Mouse (Mus musculus) kidney, adult 2 months (tissue): ENCODE data around the gene Gm26938. TPM values are rescaled to one million over a fixed set of nuclear protein-coding genes. Genes with fewer than 3 reads are reported as not detected.

Source experiments
- DNase-seq: peaks from one replicate; pipeline ENCODE4 v3.0.0; 2021
- H3K27ac ChIP-seq: fragments of 200-500 bp; 2 replicates; pipeline ENCODE4 v1.5.1; 2012; ENCODE audit warnings: low read depth, low read length, control low read depth, inconsistent platforms; ENCODE audit not compliant: insufficient read depth
- H3K27me3 ChIP-seq: fragments of 200-500 bp; replicated peaks from 2 replicates; pipeline ENCODE4 v1.6.1; 2012; ENCODE audit warnings: mild to moderate bottlenecking, moderate library complexity, low read length, inconsistent platforms; ENCODE audit not compliant: control insufficient read depth, insufficient read depth
- H3K36me3 ChIP-seq: fragments of 200-500 bp; 2 replicates; pipeline ENCODE4 v1.6.1; 2012; ENCODE audit warnings: mild to moderate bottlenecking, moderate library complexity, low read length, inconsistent platforms; ENCODE audit not compliant: control insufficient read depth, insufficient read depth
- H3K4me1 ChIP-seq: fragments of 200-500 bp; 2 replicates; pipeline ENCODE4 v1.6.1; 2011; ENCODE audit warnings: low read length; ENCODE audit not compliant: control insufficient read depth, insufficient read depth
- H3K4me3 ChIP-seq: fragments of 200-500 bp; 2 replicates; pipeline ENCODE4 v1.5.1; 2011; ENCODE audit warnings: mild to moderate bottlenecking, low read depth, low read length, control low read depth; ENCODE audit not compliant: insufficient read depth
- CTCF ChIP-seq: fragments of 200-500 bp; conservative IDR thresholded peaks from 2 replicates; pipeline ENCODE4 v1.5.1; 2011; ENCODE audit warnings: low read depth, mild to moderate bottlenecking, control low read depth, low read length, moderate library complexity, mixed read lengths; ENCODE audit not compliant: insufficient read depth, insufficient read length
- POLR2A ChIP-seq: fragments of 200-500 bp; IDR thresholded peaks from one replicate; pipeline ENCODE4 v1.6.1; 2011; ENCODE audit warnings: low read depth, low read length, control low read depth
- WGBS: fragments of 180-500 bp; shearing (Covaris S2); methylation state at CpG from one replicate; pipeline ENCODE4 v1.1.7; 2018; 5-methylcytosine and 5-hydroxymethylcytosine counted together
- polyA plus RNA-seq: library from polyadenylated mRNA; depleted of rRNA; stranded (reverse); fragments of >200 nt; gene quantifications from 2 replicates; pipeline ENCODE4 v1.2.3, GENCODE M21; 2012

Gene Gm26938
- polyA plus RNA-seq, 1 experiment, result not detected

GRCm38 (mm10) chr5:139815964-139816363, 10.2 kb downstream of the Gm26938 start:
- TF ChIP-seq POLR2A (no peak), CTCF (no peak)
- 73% methylated on average over 6 of the region's 6 CpGs for WGBS
- Histone ChIP-seq H3K36me3 (no peaks in the 10 kb centered on the region), H3K27me3 (no peaks in the 10 kb centered on the region), H3K4me1 (0 out of 2 replicates have a peak, but pooled peaks cover 5% of the 10 kb centered on the region), H3K4me3 (no peak overlapping the region), H3K27ac (no peak overlapping the region)
- DNase-seq, result no peak

GRCm38 (mm10) chr5:139813963-139814381, 12.2 kb downstream of the Gm26938 start:
- TF ChIP-seq POLR2A, result peak; percentile 60
- TF ChIP-seq CTCF, result no peak
- Histone ChIP-seq H3K36me3 (no peaks in the 10 kb centered on the region), H3K27ac (peak overlapping the region; percentile 29), H3K4me3 (peak overlapping the region; percentile 39), H3K27me3 (no peaks in the 10 kb centered on the region), H3K4me1 (0 out of 2 replicates have a peak, but pooled peaks cover 5% of the 10 kb centered on the region)
- WGBS, result 4% methylated on average over 13 of the region's 13 CpGs
- DNase-seq, result peak; percentile 95

- DNase-seq, result no peak
- Histone ChIP-seq H3K27ac (peak overlapping the region; percentile 24; the same call in 1 of the 2 replicates), H3K27me3 (no peaks in the 10 kb centered on the region), H3K4me1 (0 out of 2 replicates have a peak, but pooled peaks cover 5% of the 10 kb centered on the region), H3K36me3 (no peaks in the 10 kb centered on the region), H3K4me3 (peak overlapping the region; percentile 39; the same call in 1 of the 2 replicates)
- TF ChIP-seq POLR2A (no peak), CTCF (no peak)
- WGBS, result 42% methylated on average over 10 of the region's 10 CpGs
These were observed 13.1 kb downstream of the Gm26938 start for GRCm38 (mm10) chr5:139813126-139813490.

GRCm38 (mm10) chr5:139812398-139813125, 13.6 kb downstream of the Gm26938 start:
- 0 out of 2 replicates have a peak, but pooled peaks cover 5% of the 10 kb centered on the region for H3K4me1 ChIP-seq
- DNase-seq, result no peak
- H3K27me3 ChIP-seq, result no peaks in the 10 kb centered on the region
- 60% methylated on average over 20 of the region's 20 CpGs for WGBS
- TF ChIP-seq CTCF (no peak), POLR2A (no peak)
- H3K4me3 ChIP-seq, result no peak overlapping the region
- H3K36me3 ChIP-seq, result no peaks in the 10 kb centered on the region
- H3K27ac ChIP-seq, result 0 out of 2 replicates have a peak overlapping the region, but pooled peaks have one; percentile 41

GRCm38 (mm10) chr5:139811677-139812397, 14.4 kb downstream of the Gm26938 start:
- 0 out of 2 replicates have a peak, but pooled peaks cover 5% of the 10 kb centered on the region for H3K4me1 ChIP-seq
- no peaks in the 10 kb centered on the region for H3K36me3 ChIP-seq
- TF ChIP-seq CTCF, result no peak
- TF ChIP-seq POLR2A, result no peak
- peak overlapping the region; percentile 72 for H3K27ac ChIP-seq
- H3K27me3 ChIP-seq, result no peaks in the 10 kb centered on the region
- DNase-seq, result peak; percentile 70
- H3K4me3 ChIP-seq, result no peak overlapping the region
- WGBS, result 56% methylated on average over 15 of the region's 15 CpGs

- Histone ChIP-seq H3K4me1 (0 out of 2 replicates have a peak, but pooled peaks cover 5% of the 10 kb centered on the region), H3K4me3 (no peak overlapping the region), H3K27me3 (no peaks in the 10 kb centered on the region), H3K27ac (no peak overlapping the region), H3K36me3 (no peaks in the 10 kb centered on the region)
- WGBS, result 63% methylated on average over 4 of the region's 4 CpGs
- no peak for DNase-seq
- TF ChIP-seq POLR2A (no peak), CTCF (peak; percentile 26)
These were observed 16.8 kb downstream of the Gm26938 start for GRCm38 (mm10) chr5:139809397-139809796.

- 94% methylated on average over 8 of the region's 8 CpGs for WGBS
- Histone ChIP-seq H3K4me3 (no peak overlapping the region), H3K27me3 (no peaks in the 10 kb centered on the region), H3K36me3 (no peaks in the 10 kb centered on the region), H3K4me1 (no peaks in the 10 kb centered on the region; the same call in 1 of the 2 replicates), H3K27ac (no peak overlapping the region)
- no peak for DNase-seq
- TF ChIP-seq CTCF (no peak), POLR2A (no peak)
These were observed 20.3 kb downstream of the Gm26938 start for GRCm38 (mm10) chr5:139805924-139806323.
